Mouse (Mus musculus): ENCODE measurements at regions not wholly inside any gene's neighbourhood (a gene's known extent, or its start where the extent isn't known, plus 50 kb on each side); places are given as distances from the start of the nearest gene placed in this dataset.

DNA sequence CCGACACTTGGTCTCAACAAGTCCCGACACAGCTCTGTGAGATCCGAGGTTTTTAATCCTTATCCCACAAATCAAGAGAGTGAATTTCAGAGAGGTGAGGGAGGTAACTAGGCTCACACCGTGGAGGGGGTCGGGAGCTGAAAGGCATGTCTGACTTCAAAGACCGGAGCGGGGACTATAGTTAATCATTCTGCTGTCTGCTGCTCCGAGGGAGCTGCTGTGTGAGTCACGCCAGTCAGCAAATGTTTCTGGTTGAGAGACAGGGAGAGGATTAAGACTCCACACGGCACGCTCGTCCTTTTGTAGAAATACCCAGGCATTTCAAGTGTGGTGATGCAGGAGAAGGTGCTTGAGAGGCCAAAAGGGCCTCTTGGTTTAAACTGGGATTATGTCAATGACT lies 214.1 kb upstream of the Kcnab2 start:
- H3K79me2 ChIP-seq (ENCODE audit: control insufficient read depth, insufficient read depth), result no peaks in the 10 kb centered on the region
- H3K4me3 ChIP-seq (ENCODE audit: insufficient read depth, poor library complexity, severe bottlenecking), result no peak overlapping the region
- H3K27me3 ChIP-seq (ENCODE audit: control insufficient read depth, insufficient read depth, insufficient read length), result no peaks in the 10 kb centered on the region
- no peak overlapping the region for H3ac ChIP-seq (ENCODE audit: control insufficient read depth, insufficient read length, low read depth)
- TF ChIP-seq FOSL1 (IDR thresholded peaks at IDR 0.05; ENCODE audit: insufficient read depth, low read length, poor library complexity, severe bottlenecking) (no peak), MYOD1 (IDR thresholded peaks at IDR 0.05; ENCODE audit: control insufficient read depth, insufficient read length, low read depth) (no peak), MAX (IDR thresholded peaks at IDR 0.05) (no peak), CTCF (IDR thresholded peaks at IDR 0.05; ENCODE audit: control insufficient read depth, insufficient read depth, insufficient read length) (no peak), USF1 (IDR thresholded peaks at IDR 0.05; ENCODE audit: low read depth) (no peak), CEBPB (IDR thresholded peaks at IDR 0.05; ENCODE audit: low read depth) (no peak), MYOG (IDR thresholded peaks at IDR 0.05; ENCODE audit: control insufficient read depth, extremely low read depth, insufficient read length) (no peak)
- H3K79me3 ChIP-seq (ENCODE audit: low read depth), result no peaks in the 10 kb centered on the region
- H3K36me3 ChIP-seq (ENCODE audit: control insufficient read depth, insufficient read depth), result no peaks in the 10 kb centered on the region

DNA sequence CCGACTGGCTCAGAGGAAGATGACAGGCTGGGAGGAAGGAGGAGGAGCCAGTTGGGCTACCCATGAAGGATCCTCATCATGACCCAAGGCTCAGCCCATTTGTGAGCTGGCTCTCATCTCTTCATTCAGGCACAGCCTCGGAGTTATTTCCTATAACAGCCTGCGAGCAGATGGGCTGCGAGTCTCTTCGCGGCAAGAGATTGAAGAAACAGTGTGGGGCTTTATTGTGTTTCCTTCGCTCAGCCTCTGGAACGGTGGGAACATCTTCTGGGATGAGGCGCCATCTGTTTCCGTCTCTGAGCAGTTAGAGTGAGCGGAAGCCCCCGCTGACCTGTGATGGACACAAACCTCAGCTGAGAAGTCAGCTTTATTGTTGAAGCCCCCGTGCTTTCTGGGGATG lies 213.6 kb upstream of the Kcnab2 start:
- TF ChIP-seq MYOD1 (IDR thresholded peaks at IDR 0.05; ENCODE audit: control insufficient read depth, insufficient read length, low read depth), result no peak
- TF ChIP-seq CTCF (IDR thresholded peaks at IDR 0.05; ENCODE audit: control insufficient read depth, insufficient read depth, insufficient read length), result no peak
- TF ChIP-seq FOSL1 (IDR thresholded peaks at IDR 0.05; ENCODE audit: insufficient read depth, low read length, poor library complexity, severe bottlenecking), result no peak
- TF ChIP-seq USF1 (IDR thresholded peaks at IDR 0.05; ENCODE audit: low read depth), result no peak
- TF ChIP-seq CEBPB (IDR thresholded peaks at IDR 0.05; ENCODE audit: low read depth), result no peak
- TF ChIP-seq MAX (IDR thresholded peaks at IDR 0.05), result no peak
- TF ChIP-seq MYOG (IDR thresholded peaks at IDR 0.05; ENCODE audit: control insufficient read depth, extremely low read depth, insufficient read length), result no peak
- no peaks in the 10 kb centered on the region for H3K27me3 ChIP-seq (ENCODE audit: control insufficient read depth, insufficient read depth, insufficient read length)
- H3K79me3 ChIP-seq (ENCODE audit: low read depth), result no peaks in the 10 kb centered on the region
- no peaks in the 10 kb centered on the region for H3K79me2 ChIP-seq (ENCODE audit: control insufficient read depth, insufficient read depth)
- no peak overlapping the region for H3ac ChIP-seq (ENCODE audit: control insufficient read depth, insufficient read length, low read depth)
- H3K4me3 ChIP-seq (ENCODE audit: insufficient read depth, poor library complexity, severe bottlenecking), result no peak overlapping the region
- H3K36me3 ChIP-seq (ENCODE audit: control insufficient read depth, insufficient read depth), result no peaks in the 10 kb centered on the region

DNA sequence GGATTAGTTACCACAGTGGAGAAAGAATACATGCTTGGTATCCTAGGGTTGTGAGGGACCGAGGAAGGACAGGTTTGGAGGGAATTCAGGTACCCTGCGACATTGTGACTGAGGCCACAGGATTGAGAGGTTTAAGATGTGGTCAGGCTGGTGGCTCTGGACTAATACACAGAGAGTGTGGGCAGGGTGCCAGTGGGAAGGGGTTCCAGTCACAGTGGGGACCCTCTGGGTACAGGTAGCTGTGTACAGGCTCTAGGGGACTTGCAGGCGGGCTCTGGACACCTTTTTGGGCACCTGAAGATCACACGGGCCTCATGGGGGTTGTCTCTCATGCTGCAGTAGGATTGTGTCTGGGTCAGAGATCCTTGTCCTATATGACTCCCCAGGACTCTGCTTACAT lies 213.1 kb upstream of the Kcnab2 start:
- no peaks in the 10 kb centered on the region for H3K27me3 ChIP-seq (ENCODE audit: control insufficient read depth, insufficient read depth, insufficient read length)
- H3K79me2 ChIP-seq (ENCODE audit: control insufficient read depth, insufficient read depth), result no peaks in the 10 kb centered on the region
- no peak overlapping the region for H3K4me3 ChIP-seq (ENCODE audit: insufficient read depth, poor library complexity, severe bottlenecking)
- H3ac ChIP-seq (ENCODE audit: control insufficient read depth, insufficient read length, low read depth), result no peak overlapping the region
- H3K36me3 ChIP-seq (ENCODE audit: control insufficient read depth, insufficient read depth), result no peaks in the 10 kb centered on the region
- TF ChIP-seq MAX (IDR thresholded peaks at IDR 0.05) (no peak), FOSL1 (IDR thresholded peaks at IDR 0.05; ENCODE audit: insufficient read depth, low read length, poor library complexity, severe bottlenecking) (no peak), CTCF (IDR thresholded peaks at IDR 0.05; ENCODE audit: control insufficient read depth, insufficient read depth, insufficient read length) (no peak), MYOD1 (IDR thresholded peaks at IDR 0.05; ENCODE audit: control insufficient read depth, insufficient read length, low read depth) (no peak), USF1 (IDR thresholded peaks at IDR 0.05; ENCODE audit: low read depth) (no peak), MYOG (IDR thresholded peaks at IDR 0.05; ENCODE audit: control insufficient read depth, extremely low read depth, insufficient read length) (no peak), CEBPB (IDR thresholded peaks at IDR 0.05; ENCODE audit: low read depth) (no peak)
- no peaks in the 10 kb centered on the region for H3K79me3 ChIP-seq (ENCODE audit: low read depth)

DNA sequence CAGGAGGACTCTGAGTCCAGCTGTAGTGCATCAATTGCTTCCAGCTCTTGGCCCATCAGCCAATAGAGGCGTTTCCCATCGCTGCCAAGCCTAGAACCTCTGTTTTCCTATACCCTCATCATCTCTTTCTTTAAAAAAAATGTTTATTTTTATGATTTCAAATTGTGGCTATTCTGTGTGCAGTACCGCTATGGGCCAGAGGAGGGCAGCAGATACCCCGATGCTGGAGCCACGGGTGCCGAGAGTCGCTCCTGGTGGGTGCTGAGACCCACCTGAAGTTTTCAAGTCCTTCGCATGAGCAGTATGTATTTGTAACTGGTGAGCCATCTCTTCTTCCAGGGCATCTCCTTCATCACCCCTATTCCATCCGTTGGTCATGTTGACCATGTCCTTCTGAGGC lies 212.2 kb upstream of the Kcnab2 start:
- Histone ChIP-seq H3K79me3 (ENCODE audit: low read depth) (no peaks in the 10 kb centered on the region), H3K27me3 (ENCODE audit: control insufficient read depth, insufficient read depth, insufficient read length) (no peaks in the 10 kb centered on the region), H3K36me3 (ENCODE audit: control insufficient read depth, insufficient read depth) (no peaks in the 10 kb centered on the region), H3K79me2 (ENCODE audit: control insufficient read depth, insufficient read depth) (no peaks in the 10 kb centered on the region), H3K4me3 (ENCODE audit: insufficient read depth, poor library complexity, severe bottlenecking) (no peak overlapping the region), H3ac (ENCODE audit: control insufficient read depth, insufficient read length, low read depth) (no peak overlapping the region)
- no peak for TF ChIP-seq USF1 (IDR thresholded peaks at IDR 0.05; ENCODE audit: low read depth)
- no peak for TF ChIP-seq CEBPB (IDR thresholded peaks at IDR 0.05; ENCODE audit: low read depth)
- TF ChIP-seq CTCF (IDR thresholded peaks at IDR 0.05; ENCODE audit: control insufficient read depth, insufficient read depth, insufficient read length), result no peak
- TF ChIP-seq FOSL1 (IDR thresholded peaks at IDR 0.05; ENCODE audit: insufficient read depth, low read length, poor library complexity, severe bottlenecking), result no peak
- TF ChIP-seq MYOG (IDR thresholded peaks at IDR 0.05; ENCODE audit: control insufficient read depth, extremely low read depth, insufficient read length), result no peak
- TF ChIP-seq MYOD1 (IDR thresholded peaks at IDR 0.05; ENCODE audit: control insufficient read depth, insufficient read length, low read depth), result no peak
- TF ChIP-seq MAX (IDR thresholded peaks at IDR 0.05), result no peak

DNA sequence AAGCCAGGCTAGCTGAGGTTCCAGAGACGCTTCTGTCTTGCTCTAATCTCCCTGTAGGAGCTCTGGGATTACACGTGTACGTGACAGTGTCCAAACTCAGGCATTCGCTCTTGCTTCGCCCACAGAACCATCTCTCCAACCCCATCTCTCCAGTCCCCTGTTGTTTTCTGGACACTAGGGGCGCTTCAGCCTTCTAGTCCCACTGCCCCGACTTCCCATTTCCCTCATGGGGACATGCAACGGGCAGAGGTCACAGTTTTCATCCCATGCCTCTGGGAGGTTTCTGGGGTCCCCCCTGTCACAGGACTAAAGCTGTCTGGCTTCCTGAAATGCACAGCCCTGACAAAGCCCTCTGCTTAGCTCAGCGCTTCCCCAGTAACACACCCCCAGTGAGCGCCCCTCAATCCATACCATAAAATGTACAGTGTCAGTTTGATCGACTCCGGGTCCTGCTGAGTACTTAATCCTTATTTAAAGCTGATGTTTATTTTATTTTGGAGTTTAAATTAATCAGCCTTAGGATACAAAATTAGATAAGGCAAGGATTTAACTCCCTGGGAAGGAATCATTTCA lies 208.9 kb upstream of the Kcnab2 start:
- Histone ChIP-seq H3K79me2 (ENCODE audit: control insufficient read depth, insufficient read depth) (no peaks in the 10 kb centered on the region), H3K36me3 (ENCODE audit: control insufficient read depth, insufficient read depth) (no peaks in the 10 kb centered on the region), H3ac (ENCODE audit: control insufficient read depth, insufficient read length, low read depth) (no peak overlapping the region), H3K4me3 (ENCODE audit: insufficient read depth, poor library complexity, severe bottlenecking) (no peak overlapping the region), H3K79me3 (ENCODE audit: low read depth) (no peaks in the 10 kb centered on the region), H3K27me3 (ENCODE audit: control insufficient read depth, insufficient read depth, insufficient read length) (no peaks in the 10 kb centered on the region)
- no peak for TF ChIP-seq CTCF (IDR thresholded peaks at IDR 0.05; ENCODE audit: control insufficient read depth, insufficient read depth, insufficient read length)
- TF ChIP-seq MYOD1 (IDR thresholded peaks at IDR 0.05; ENCODE audit: control insufficient read depth, insufficient read length, low read depth), result no peak
- TF ChIP-seq FOSL1 (IDR thresholded peaks at IDR 0.05; ENCODE audit: insufficient read depth, low read length, poor library complexity, severe bottlenecking), result no peak
- no peak for TF ChIP-seq CEBPB (IDR thresholded peaks at IDR 0.05; ENCODE audit: low read depth)
- no peak for TF ChIP-seq USF1 (IDR thresholded peaks at IDR 0.05; ENCODE audit: low read depth)
- no peak for TF ChIP-seq MYOG (IDR thresholded peaks at IDR 0.05; ENCODE audit: control insufficient read depth, extremely low read depth, insufficient read length)
- no peak for TF ChIP-seq MAX (IDR thresholded peaks at IDR 0.05)

Measured in C2C12 (cell line).